Mouse (Mus musculus) adrenal gland, adult 8-10 months (tissue): Measurements from ENCODE around the gene Mitd1. TPM values are rescaled to one million over a fixed set of nuclear protein-coding genes. Genes with fewer than 3 reads are reported as not detected.

Experiments used
- DNase-seq: peaks from one replicate; pipeline ENCODE4 v3.0.0; 2022
- total RNA-seq, 4 experiments: library from RNA; stranded (reverse); gene quantifications; 2 replicates each; pipeline ENCODE4 v1.2.4; 2022

Gene Mitd1
- total RNA-seq, 4 experiments from 2014 or later, result 11.9 to 16.9 (median 15.1) TPM

DNA sequence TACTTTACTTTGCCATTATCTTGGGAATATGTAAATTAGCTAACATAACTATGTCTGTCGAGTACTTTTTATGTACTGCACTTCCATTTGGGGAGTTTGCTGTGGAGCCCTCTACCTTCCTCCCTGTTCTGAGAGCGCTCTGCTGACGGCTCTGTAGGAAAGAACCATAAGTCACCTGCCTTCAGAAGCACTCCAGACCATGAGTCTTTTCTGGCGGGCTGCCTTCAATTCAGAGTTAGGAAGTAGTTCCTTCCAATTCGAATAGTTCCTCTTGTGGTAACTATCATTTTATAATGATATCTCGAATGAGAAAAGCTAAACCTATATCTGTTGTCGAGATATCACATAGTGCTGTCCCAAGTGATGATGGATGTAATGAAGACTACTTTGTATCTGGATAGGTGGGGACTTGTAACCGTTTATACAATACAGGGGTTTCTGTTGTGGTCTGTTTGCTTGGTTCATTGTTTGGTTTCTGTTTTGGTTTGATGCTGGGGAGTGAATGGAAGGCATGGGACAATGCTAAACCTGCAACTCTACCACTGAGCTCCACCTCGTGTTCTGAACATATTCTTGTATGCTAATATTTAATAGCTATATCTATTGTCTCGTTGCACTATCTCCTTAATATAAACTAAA is 22.4 kb downstream of the Mitd1 start:
- DNase-seq, result no peak

DNA sequence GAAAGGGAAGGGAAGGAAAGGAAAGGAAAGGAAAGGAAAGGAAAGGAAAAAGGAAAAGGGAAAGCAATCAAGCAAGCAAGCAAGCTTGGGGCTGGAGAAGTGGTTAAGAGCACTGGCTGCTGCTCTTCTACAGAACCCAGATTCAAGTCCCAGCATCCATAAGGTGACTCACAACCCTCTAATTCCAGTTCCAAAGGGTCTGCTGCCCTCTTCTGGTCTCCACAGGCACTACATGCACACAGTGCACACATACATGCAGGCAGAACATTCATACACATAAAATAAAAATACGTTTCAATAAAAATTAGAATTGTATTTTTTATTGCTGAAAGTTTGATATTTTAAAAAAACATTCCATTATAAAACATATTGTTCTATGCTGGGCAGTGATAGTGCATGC is 23.2 kb downstream of the Mitd1 start:
- DNase-seq, result peak; percentile 41

DNA sequence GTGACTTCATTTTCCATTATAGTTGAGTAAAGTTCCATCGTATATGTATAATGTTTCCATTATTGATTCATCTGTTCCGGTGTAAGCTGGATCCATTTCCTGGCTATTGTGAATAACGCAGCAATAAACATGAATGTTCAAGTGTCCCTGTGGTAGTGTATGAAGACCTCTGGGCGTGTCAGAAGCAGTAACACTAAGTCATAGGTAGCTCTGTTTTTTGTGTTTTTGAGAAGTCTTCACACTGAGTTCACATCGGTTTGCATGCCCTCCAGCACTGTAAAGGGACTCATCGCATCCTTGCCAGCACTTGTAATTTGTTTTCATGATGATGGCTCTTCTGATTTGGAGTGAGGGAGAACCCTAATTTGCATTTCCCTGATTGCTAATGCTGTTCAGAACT is 23.9 kb downstream of the Mitd1 start, which contains the start of gene Tsga10:
Tsga10 (minus strand) TSS at position 144 of the 400 bp plus-strand sequence.
- no peak for DNase-seq

DNA sequence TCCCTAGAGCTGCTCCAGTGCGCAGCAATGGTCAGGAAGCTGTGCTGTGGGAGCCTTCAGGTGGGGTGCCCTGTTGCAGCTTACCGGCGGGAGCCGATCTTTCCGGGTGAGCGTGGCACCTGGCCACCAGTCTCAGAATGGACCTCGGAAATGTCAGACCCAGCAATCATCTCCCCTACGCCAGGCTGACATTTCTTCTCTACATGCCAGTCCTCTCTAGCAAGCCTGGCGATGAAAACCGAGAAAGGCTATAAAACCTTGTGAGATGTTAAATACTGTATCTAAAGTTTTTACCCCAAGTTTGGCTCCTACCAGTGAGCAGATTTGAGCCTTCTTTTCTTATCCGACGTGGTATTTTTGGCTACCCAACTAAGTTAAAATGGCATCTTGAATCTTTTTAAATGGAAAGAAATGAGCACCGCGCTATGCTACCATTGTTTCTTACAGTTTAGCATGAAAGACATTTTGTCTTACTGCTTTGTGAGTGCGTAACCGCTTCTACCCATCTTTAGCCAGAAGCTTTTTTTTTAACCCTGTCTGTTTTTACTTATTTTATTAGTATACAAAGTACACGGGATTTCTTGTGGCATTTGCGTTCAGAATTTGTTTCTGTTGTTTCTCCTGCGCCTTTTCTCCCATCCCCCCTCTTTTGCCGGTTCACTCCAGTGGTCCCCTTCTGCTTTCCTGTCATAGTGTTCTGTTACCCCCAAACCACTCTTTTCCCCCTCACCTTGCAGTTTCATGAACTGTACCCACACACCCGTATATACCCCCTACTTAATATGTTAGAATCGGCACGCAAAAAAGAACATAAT is 24.6 kb downstream of the Mitd1 start:
- DNase-seq, result no peak

DNA sequence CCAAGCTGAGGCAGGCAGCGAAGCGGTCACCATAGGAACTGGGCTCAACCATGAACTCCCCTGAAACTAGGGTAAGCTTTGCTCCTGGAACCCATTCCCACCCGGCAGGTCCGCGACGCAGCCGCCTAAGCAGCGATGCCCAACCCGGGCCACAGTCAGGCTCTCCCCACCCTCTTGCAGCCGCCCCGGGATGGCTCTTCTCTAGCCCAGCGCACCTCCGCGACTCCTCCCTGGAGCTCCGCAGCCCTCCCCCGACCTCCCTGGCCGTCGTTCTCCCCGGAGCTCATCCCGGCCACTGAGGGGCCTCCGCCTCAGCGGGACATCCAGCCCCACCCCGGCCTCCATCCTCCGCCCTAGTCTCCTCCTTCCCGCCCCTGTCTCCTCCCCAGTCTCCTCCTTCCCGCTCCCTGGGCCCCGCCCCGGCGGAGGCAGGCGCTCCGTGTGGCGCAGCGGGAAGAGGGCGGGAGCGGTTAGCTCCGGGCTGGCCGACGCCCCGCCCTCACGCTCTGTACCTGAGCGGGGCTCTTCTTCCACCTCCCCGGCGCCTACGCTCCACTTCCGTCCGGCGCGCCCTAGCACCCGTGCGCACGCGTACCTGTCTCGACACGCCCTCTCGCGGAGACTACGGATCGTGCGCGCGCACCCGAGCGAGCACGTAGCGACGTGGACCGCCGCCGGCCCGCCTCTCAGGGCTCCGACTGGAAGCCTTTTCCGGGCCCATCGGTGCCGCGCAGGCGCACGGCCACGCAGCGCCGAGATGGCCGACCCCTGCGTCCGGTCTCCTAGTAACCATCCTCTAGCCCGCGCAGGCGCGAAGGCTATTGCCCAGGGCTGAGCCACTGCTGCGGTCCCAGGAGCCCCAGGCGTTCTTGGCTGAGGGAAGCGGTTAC is 25.5 kb downstream of the Mitd1 start:
- peak; percentile 100 for DNase-seq

DNA sequence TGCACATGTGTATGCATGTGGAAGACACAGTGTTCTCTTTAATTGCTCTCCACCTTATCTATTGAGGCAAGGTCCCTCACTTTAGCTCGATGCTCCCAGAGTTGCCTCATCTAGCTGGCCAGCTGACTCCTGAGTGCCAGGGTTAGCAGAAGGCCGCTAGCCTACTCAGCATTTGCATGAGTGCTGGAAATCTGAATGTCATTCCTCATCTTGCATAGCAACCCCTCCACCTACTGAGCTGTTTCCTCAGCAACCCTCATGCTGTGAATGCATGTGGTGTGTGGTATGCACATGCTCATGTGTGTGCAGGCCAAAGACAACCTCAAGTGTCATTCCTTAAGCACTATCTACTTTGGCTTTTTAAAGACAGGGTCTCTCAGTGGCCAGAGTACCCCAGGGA is 39.5 kb downstream of the Mitd1 start:
- DNase-seq, result no peak

DNA sequence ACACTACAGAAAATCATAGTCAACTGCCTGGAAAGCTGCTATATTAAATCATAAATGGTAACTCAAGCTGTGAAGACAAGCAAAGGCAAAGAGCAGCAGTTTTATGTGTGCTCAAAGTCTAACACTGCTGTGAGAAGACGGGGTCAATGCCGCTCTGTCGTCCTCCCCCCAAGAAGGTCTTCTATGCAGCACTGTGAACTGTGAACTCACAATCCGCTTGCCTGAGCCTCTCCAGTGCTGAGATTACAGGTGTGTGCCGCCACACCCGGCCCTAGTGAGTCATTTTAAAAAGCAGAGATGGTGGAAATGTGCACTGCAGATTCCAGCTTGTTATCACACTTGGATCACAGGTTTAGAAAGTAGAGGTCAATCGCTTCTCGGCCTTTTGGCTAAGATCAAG is 43.3 kb downstream of the Mitd1 start:
- DNase-seq, result no peak

DNA sequence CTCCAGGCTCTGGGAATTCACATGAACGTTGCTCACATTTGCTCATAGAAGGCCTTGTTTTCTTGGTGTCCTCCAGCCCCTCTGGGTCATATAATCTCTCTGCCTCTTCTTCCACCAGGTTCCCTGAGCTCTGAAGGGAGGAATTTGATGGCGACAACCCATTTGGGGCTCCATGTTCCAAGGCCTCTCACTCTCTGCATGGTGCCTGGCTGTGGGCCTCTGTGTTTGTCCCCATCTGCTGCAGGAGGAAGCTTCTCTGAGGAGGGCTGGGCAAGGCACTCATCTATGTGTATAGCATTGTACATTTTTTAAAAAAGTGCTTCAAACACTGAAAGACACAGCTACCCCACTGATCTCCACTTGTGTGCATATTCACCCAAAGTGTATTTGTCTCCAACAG is 58.5 kb downstream of the Mitd1 start:
- DNase-seq, result no peak

Other genes with a start within 250 kb of the Mitd1 start
- 1 to 10 TPM; 2.2 to 4.2 (median 3.5) TPM for gene 2010300C02Rik, start 170.3 kb downstream of the Mitd1 start, total RNA-seq
- gene Tsga10, start 24.0 kb downstream of the Mitd1 start, total RNA-seq, result 1 to 10 TPM; 3.9 to 6.6 (median 5.3) TPM
- 10 to 100 TPM; 13.6 to 15.7 (median 14.9) TPM for gene Lipt1, start 18.7 kb downstream of the Mitd1 start, total RNA-seq
- gene Mrpl30, start 66 bp upstream of the Mitd1 start, total RNA-seq, result 100 to 1,000 TPM; 146 to 176 (median 161) TPM
- not detected for gene Lyg2, start 26.1 kb upstream of the Mitd1 start, total RNA-seq
- not detected for gene Lyg1, start 67.3 kb upstream of the Mitd1 start, total RNA-seq
- 10 to 100 TPM; 74.0 to 87.7 (median 83.5) TPM for gene Txndc9, start 107.5 kb upstream of the Mitd1 start, total RNA-seq
- 10 to 100 TPM; 44.4 to 53.0 (median 48.8) TPM for gene Eif5b, start 107.6 kb upstream of the Mitd1 start, total RNA-seq
- gene Rev1, start 239.4 kb upstream of the Mitd1 start, total RNA-seq, result 10 to 100 TPM; 24.0 to 40.3 (median 30.9) TPM